ENCODE assay signal across 7 mouse cellular contexts in genomic region chr14:74602543-74602942, GRCm38 (mm10). TPM values are rescaled to one million over a fixed set of nuclear protein-coding genes. Genes with fewer than 3 reads are reported as not detected.
DNase-seq lines count a peak whose midpoint lies in the region; ATAC-seq and TF ChIP-seq lines count a peak whose summit lies in the region.

No protein-coding gene starts in this region.

- peak; percentile 84 for TF ChIP-seq CTCF in forebrain, postnatal 0 days (IDR thresholded peaks at IDR 0.05; ENCODE audit: low read depth)
- peak; percentile 49; the same call in 1 of the 2 replicates for TF ChIP-seq CTCF in small intestine, adult 2 months (IDR thresholded peaks at IDR 0.05; ENCODE audit: extremely low read depth, insufficient read length, insufficient replicate concordance, low read depth, low read length)

- H3K4me3 ChIP-seq in forebrain, postnatal 0 days (ENCODE audit: low read depth, low read length): no peak overlapping the region
- H3K4me3 ChIP-seq in lung, embryonic 16.5 days (ENCODE audit: low read length): no peak overlapping the region
- H3K4me3 ChIP-seq in small intestine, adult 2 months (ENCODE audit: low read depth, low read length): no peak overlapping the region

- H3K27me3 ChIP-seq in forebrain, postnatal 0 days (ENCODE audit: insufficient read depth, low read length): no peaks in the 10 kb centered on the region; the same call in 1 of the 2 replicates
- no peaks in the 10 kb centered on the region for H3K27me3 ChIP-seq in lung, embryonic 16.5 days (ENCODE audit: control insufficient read depth, insufficient read depth, low read depth, low read length)
- H3K27me3 ChIP-seq in small intestine, adult 2 months (ENCODE audit: control insufficient read depth, insufficient read depth, low read length): no peaks in the 10 kb centered on the region

- TF ChIP-seq POLR2A in small intestine, adult 2 months (IDR thresholded peaks at IDR 0.05; ENCODE audit: low read depth, low read length): no peak

- WGBS in forebrain, postnatal 0 days: 55% methylated on average over 7 of the region's 7 CpGs
- WGBS in lung, embryonic 16.5 days: 32% methylated on average over 7 of the region's 7 CpGs
- WGBS in small intestine, adult 2 months: 37% methylated on average over 7 of the region's 7 CpGs

- no peak overlapping the region for H3K4me2 ChIP-seq in forebrain, postnatal 0 days (ENCODE audit: low read depth)
- no peak overlapping the region for H3K4me2 ChIP-seq in lung, embryonic 16.5 days (ENCODE audit: low read depth, low read length)

- H3K36me3 ChIP-seq in forebrain, postnatal 0 days (ENCODE audit: insufficient read depth): no peaks in the 10 kb centered on the region
- no peaks in the 10 kb centered on the region for H3K36me3 ChIP-seq in lung, embryonic 16.5 days (ENCODE audit: control insufficient read depth, insufficient read depth, low read length)
- H3K36me3 ChIP-seq in small intestine, adult 2 months (ENCODE audit: control insufficient read depth, insufficient read depth, low read length): no peaks in the 10 kb centered on the region

- no peaks in the 10 kb centered on the region for H3K4me1 ChIP-seq in forebrain, postnatal 0 days (ENCODE audit: insufficient read depth)
- peaks cover 7% of the 10 kb centered on the region; the same call in 1 of the 2 replicates for H3K4me1 ChIP-seq in lung, embryonic 16.5 days (replicated peaks; ENCODE audit: control insufficient read depth, insufficient read depth, low read length)
- H3K4me1 ChIP-seq in small intestine, adult 2 months (ENCODE audit: control insufficient read depth, insufficient read depth, insufficient read length, low read length): no peaks in the 10 kb centered on the region

- no peak overlapping the region for H3K27ac ChIP-seq in forebrain, postnatal 0 days (ENCODE audit: low read depth, low read length)
- H3K27ac ChIP-seq in lung, embryonic 16.5 days (ENCODE audit: low read length): 0 out of 2 replicates have a peak overlapping the region, but pooled peaks have one; percentile 28
- no peak overlapping the region for H3K27ac ChIP-seq in small intestine, adult 2 months (ENCODE audit: insufficient read depth, low read depth, low read length)

- DNase-seq in 3T3-L1 (ENCODE audit: low read depth, low spot score) (peak; percentile 66), 416B (ENCODE audit: low read depth) (peak; percentile 57)
- DNase-seq in brain, adult 2 months (ENCODE audit: low read depth, low spot score): peak; percentile 69
- DNase-seq in forebrain, postnatal 0 days: peak; percentile 50
- peak; percentile 79 to 82 for DNase-seq in kidney, postnatal 4 days

- no peaks in the 10 kb centered on the region for H3K9me3 ChIP-seq in forebrain, postnatal 0 days (ENCODE audit: low read length)
- no peaks in the 10 kb centered on the region for H3K9me3 ChIP-seq in lung, embryonic 16.5 days (ENCODE audit: control insufficient read depth, low read length)

- no peak for ATAC-seq in forebrain, postnatal 0 days
- ATAC-seq in lung, embryonic 16.5 days (ENCODE audit: low read depth): peak; percentile 66; the same call in 1 of the 2 replicates

- no peak overlapping the region for H3K9ac ChIP-seq in forebrain, postnatal 0 days
- H3K9ac ChIP-seq in lung, embryonic 16.5 days (ENCODE audit: low read length): no peak overlapping the region

RNA-seq across cellular contexts. Expression of gene Htr2a, which starts 38.1 kb away (rescaled TPM):
- 7.1 and 7.4 TPM in 2 replicates for total RNA-seq in forebrain, postnatal 0 days (2014; rRNA removed)
- polyA plus RNA-seq in forebrain, postnatal 0 days (2015; fragmentation: Nextera tagmentation; extraction: Ambion mirVana): 1.3 and 1.5 TPM in 2 replicates
- polyA plus RNA-seq in lung, embryonic 16.5 days (2015; fragmentation: Nextera tagmentation; extraction: Ambion mirVana): 0.77 and 0.78 TPM in 2 replicates
- 0.03 and 0.05 TPM in 2 replicates for polyA plus RNA-seq in small intestine, adult 2 months (2012; rRNA removed)
